Mouse (Mus musculus) forebrain, postnatal 0 days (tissue): ENCODE measurements at regions not wholly inside any gene's neighbourhood (a gene's known extent, or its start where the extent isn't known, plus 50 kb on each side); places are given as distances from the start of the nearest gene placed in this dataset.

Experiments used
- ATAC-seq: fragments of 200-750 bp; cut with Nextera tagmentation; 2 replicates; pipeline ENCODE4 v1.8.0; 2017; ENCODE audit warnings: mild to moderate bottlenecking, moderate library complexity
- DNase-seq: peaks from one replicate; pipeline ENCODE4 v3.0.0-alpha.2; 2015
- H3K27ac ChIP-seq: fragments of 300-500 bp; sonication (generic); 2 replicates; pipeline ENCODE4 v1.5.1; 2014; ENCODE audit warnings: low read depth, mild to moderate bottlenecking, antibody characterized with exemption, low read length, moderate library complexity, mixed read lengths
- H3K27me3 ChIP-seq: fragments of 300-500 bp; sonication (generic); 2 replicates; pipeline ENCODE4 v1.6.1; 2014; ENCODE audit warnings: mild to moderate bottlenecking, low read length, mixed read lengths; ENCODE audit not compliant: insufficient read depth
- H3K36me3 ChIP-seq: fragments of 300-500 bp; sonication (generic); 2 replicates; pipeline ENCODE4 v1.6.1; 2014; ENCODE audit warnings: mild to moderate bottlenecking, moderate library complexity; ENCODE audit not compliant: insufficient read depth
- H3K4me1 ChIP-seq: fragments of 300-500 bp; sonication (generic); 2 replicates; pipeline ENCODE4 v1.6.1; 2014; ENCODE audit warnings: antibody characterized with exemption; ENCODE audit not compliant: insufficient read depth
- H3K4me2 ChIP-seq: fragments of 300-500 bp; sonication (generic); 2 replicates; pipeline ENCODE4 v1.6.1; 2014; ENCODE audit warnings: low read depth, mild to moderate bottlenecking, moderate library complexity
- H3K4me3 ChIP-seq: fragments of 300-500 bp; sonication (generic); 2 replicates; pipeline ENCODE4 v1.5.1; 2014; ENCODE audit warnings: low read depth, low read length, mixed read lengths
- H3K9ac ChIP-seq: fragments of 300-500 bp; sonication (generic); 2 replicates; pipeline ENCODE4 v1.6.1; 2014; ENCODE audit warnings: mild to moderate bottlenecking
- H3K9me3 ChIP-seq: fragments of 300-500 bp; sonication (generic); 2 replicates; pipeline ENCODE4 v1.6.1; 2016; ENCODE audit warnings: low read length
- CTCF ChIP-seq: sonication (generic); IDR thresholded peaks from 2 replicates; pipeline ENCODE4 v1.5.1; 2016; ENCODE audit warnings: antibody characterized with exemption, control low read depth, low read depth
- whole genome bisulfite sequencing: fragments of 180-500 bp; shearing (Covaris S2); extraction: QIAGEN DNeasy Blood & Tissue Kit; methylation state at CpG from one replicate; pipeline ENCODE4 v1.1.7; 2014; 5-methylcytosine and 5-hydroxymethylcytosine counted together

GRCm38 (mm10) chr12:15965921-15966320 lies 149.2 kb upstream of the Trib2 start:
- H3K27me3 ChIP-seq: no peaks in the 10 kb centered on the region
- no peak for ATAC-seq
- H3K27ac ChIP-seq: no peak overlapping the region
- H3K4me1 ChIP-seq: no peaks in the 10 kb centered on the region
- no peak for TF ChIP-seq CTCF
- H3K4me2 ChIP-seq: no peak overlapping the region
- H3K9ac ChIP-seq: no peak overlapping the region
- H3K4me3 ChIP-seq: no peak overlapping the region
- 80% methylated on average over 4 of the region's 4 CpGs for WGBS
- H3K36me3 ChIP-seq: no peaks in the 10 kb centered on the region
- DNase-seq: no peak
- H3K9me3 ChIP-seq: no peaks in the 10 kb centered on the region

DNA sequence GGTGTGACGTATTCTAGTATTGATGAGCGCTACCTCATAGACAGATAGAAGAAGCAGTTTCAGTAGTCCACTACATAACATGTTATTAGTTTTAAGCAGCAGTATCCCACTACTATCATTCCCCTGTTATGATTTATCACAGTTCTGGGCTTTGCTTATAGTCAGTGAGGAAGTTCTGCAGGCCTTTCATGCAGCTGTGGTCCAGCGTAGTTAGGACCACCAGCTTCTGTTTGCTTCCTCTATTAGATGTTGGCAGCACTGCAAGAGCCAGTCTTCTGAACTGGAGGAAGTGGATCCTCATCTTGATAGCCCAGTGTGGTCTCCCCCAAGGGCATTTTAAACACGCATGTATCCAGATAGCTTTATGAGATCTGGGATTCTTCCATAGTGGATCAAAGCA lies 147.4 kb upstream of the Trib2 start:
- no peaks in the 10 kb centered on the region for H3K9me3 ChIP-seq
- H3K9ac ChIP-seq: no peak overlapping the region
- H3K27me3 ChIP-seq: no peaks in the 10 kb centered on the region
- H3K4me3 ChIP-seq: no peak overlapping the region
- H3K4me2 ChIP-seq: no peak overlapping the region
- TF ChIP-seq CTCF: no peak
- H3K36me3 ChIP-seq: no peaks in the 10 kb centered on the region
- ATAC-seq: no peak
- H3K27ac ChIP-seq: no peak overlapping the region
- no peak for DNase-seq
- no peaks in the 10 kb centered on the region for H3K4me1 ChIP-seq
- 95% methylated on average over 4 of the region's 4 CpGs for WGBS

DNA sequence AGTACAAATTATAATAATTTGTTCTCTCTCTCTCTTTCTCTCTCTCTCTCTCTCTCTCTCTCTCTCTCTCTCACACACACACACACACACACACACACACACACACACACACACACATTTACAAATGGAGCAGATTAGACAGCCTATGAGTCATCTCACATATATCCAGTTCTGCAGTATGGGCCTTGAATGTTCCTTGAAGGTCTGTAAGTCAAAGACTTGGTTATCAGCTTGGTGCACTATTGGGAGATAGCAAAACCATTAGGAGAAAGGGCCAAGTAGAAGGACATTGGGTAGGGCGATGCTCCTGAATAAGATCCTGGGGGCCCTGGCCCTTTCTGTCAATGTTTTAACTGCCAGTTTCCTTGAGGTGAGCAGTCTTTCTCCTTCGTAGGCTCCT lies 145.1 kb upstream of the Trib2 start:
- Histone ChIP-seq H3K27me3 (no peaks in the 10 kb centered on the region), H3K4me1 (no peaks in the 10 kb centered on the region), H3K4me3 (no peak overlapping the region), H3K9me3 (no peaks in the 10 kb centered on the region), H3K4me2 (no peak overlapping the region), H3K36me3 (no peaks in the 10 kb centered on the region), H3K9ac (no peak overlapping the region), H3K27ac (no peak overlapping the region)
- DNase-seq (no peak), ATAC-seq (no peak)
- TF ChIP-seq CTCF: no peak
- 79% methylated on average over 2 of the region's 2 CpGs for WGBS

DNA sequence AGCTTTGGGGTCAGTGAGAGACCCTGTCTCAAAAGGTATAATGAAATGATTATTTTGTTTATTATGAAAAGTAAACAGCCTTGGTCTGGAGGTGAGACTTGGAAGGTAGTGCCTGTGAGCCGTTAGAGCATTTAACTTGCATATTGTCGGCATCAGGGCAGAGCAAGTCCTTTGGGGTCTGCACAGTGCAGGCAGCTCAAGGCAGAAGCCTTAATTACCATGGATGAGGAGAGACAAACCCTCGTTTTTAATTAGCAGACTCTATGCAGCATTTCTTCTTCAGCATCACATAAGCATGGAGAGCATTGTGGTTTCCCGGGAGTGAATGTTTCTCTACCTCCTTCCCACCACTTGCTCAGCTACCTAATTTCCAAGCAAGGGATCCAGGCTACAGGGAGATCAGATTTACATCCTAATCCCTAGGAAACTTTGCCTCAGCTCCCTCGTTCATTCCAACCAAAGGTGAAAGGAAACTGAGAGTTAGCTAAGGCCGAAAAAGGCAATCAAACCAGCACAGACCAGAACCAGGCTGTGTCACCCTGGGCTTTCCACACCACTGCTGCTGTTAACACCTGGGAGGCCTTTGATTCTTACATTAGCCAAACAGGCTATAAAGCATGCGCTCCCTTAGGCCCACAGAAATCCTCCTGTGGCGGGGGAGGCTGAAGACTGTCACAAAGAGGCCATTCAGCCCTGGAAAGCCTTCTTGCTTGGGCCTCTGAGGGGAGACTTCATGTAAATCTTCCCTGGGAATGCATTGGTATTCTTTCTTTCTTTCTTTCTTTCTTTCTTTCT lies 120.9 kb upstream of the Trib2 start:
- Histone ChIP-seq H3K9me3 (no peaks in the 10 kb centered on the region), H3K36me3 (no peaks in the 10 kb centered on the region), H3K4me3 (no peak overlapping the region), H3K4me2 (no peak overlapping the region), H3K9ac (no peak overlapping the region), H3K27ac (no peak overlapping the region), H3K27me3 (no peaks in the 10 kb centered on the region), H3K4me1 (no peaks in the 10 kb centered on the region)
- TF ChIP-seq CTCF: no peak
- DNase-seq: no peak
- ATAC-seq: peak; percentile 40; the same call in 1 of the 2 replicates
- WGBS: 31% methylated on average over 8 of the region's 8 CpGs

DNA sequence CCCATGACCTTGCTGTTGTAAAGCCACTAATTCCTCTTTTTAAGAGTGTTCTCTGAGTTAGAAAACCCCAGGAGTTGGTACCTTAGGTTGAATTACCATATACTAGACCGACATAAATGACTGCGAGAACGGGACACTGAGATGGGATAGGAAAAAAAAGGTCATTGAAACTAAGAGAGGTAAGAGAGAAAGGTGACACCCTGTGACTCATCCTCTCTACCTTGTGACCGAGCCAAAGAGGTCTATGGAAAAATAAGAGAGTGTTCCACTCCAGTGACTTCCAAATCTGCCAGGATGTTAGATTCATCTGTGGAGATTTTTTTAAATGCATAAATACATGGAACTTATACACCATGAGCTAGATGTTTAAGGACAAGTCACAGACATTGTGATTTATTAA lies 115.3 kb upstream of the Trib2 start:
- WGBS: 89% methylated on average over 4 of the region's 4 CpGs

GRCm38 (mm10) chr12:15931535-15931934 lies 114.8 kb upstream of the Trib2 start:
- DNase-seq: no peak
- Histone ChIP-seq H3K27me3 (no peaks in the 10 kb centered on the region), H3K27ac (no peak overlapping the region), H3K4me1 (no peaks in the 10 kb centered on the region), H3K36me3 (no peaks in the 10 kb centered on the region), H3K4me3 (no peak overlapping the region), H3K9me3 (no peaks in the 10 kb centered on the region), H3K9ac (no peak overlapping the region), H3K4me2 (no peak overlapping the region)
- ATAC-seq: no peak
- TF ChIP-seq CTCF: no peak
- WGBS: 93% methylated on average over 4 of the region's 4 CpGs

More for the DNA sequence above, 115.3 kb upstream of the Trib2 start:
- Histone ChIP-seq H3K27me3 (no peaks in the 10 kb centered on the region), H3K9ac (no peak overlapping the region), H3K9me3 (no peaks in the 10 kb centered on the region), H3K4me3 (no peak overlapping the region), H3K36me3 (no peaks in the 10 kb centered on the region), H3K27ac (no peak overlapping the region), H3K4me1 (no peaks in the 10 kb centered on the region), H3K4me2 (no peak overlapping the region)
- ATAC-seq: no peak
- no peak for TF ChIP-seq CTCF
- no peak for DNase-seq

DNA sequence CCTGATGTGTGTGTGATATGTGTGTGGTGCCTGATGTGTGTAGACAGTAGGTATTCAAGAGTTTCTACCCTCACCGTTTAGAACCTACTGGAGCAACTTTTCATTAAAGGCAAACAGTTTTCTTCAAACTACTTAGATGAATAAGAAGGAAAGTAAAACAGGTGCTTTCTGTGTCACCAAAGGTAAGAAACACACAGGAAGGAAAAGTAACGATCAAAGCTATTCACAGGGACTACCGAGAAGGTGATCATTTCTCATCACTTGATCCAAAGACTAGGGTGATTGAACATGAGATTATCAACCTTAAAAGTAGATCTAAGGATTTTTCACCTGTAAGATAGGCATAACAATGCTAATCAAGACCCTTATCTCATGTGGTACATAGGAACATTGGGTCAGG lies 113.4 kb upstream of the Trib2 start:
- Histone ChIP-seq H3K36me3 (no peaks in the 10 kb centered on the region), H3K9me3 (no peaks in the 10 kb centered on the region), H3K27ac (no peak overlapping the region), H3K4me2 (no peak overlapping the region), H3K27me3 (no peaks in the 10 kb centered on the region), H3K4me1 (no peaks in the 10 kb centered on the region), H3K9ac (no peak overlapping the region), H3K4me3 (no peak overlapping the region)
- no peak for ATAC-seq
- 95% methylated on average over 3 of the region's 3 CpGs for WGBS
- no peak for TF ChIP-seq CTCF
- DNase-seq: no peak
